Mouse (Mus musculus): Measurements from ENCODE around the gene Thbs1.

DNA sequence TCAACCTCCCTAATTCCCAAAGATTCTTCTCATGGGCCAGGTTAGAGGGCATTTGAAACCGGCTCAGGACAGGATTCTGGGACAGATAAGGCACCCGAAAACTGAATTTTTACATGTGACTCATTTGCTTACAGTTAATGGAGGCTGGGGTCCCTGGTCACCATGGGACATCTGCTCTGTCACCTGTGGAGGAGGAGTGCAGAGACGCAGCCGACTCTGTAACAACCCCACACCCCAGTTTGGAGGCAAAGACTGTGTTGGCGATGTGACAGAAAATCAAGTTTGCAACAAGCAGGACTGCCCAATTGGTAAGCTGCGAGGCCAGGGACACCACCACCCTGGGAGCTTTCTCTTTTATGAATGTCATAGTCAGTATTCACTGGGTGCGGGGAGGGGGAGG lies 6.8 kb downstream of the Thbs1 start:
- no peak for TF ChIP-seq CTCF (IDR thresholded peaks at IDR 0.05)
- TF ChIP-seq EP300 (IDR thresholded peaks at IDR 0.05), result no peak

All from lung, postnatal 0 days (tissue).